Mouse (Mus musculus) cerebellum, adult 2 months (tissue): ENCODE results near the gene Zmpste24.

Source experiments
- CTCF ChIP-seq: fragments of 200-500 bp; IDR thresholded peaks from 2 replicates; pipeline ENCODE4 v1.5.1; 2011; ENCODE audit warnings: low read depth, mild to moderate bottlenecking, control low read depth, low read length, moderate library complexity, borderline replicate concordance; ENCODE audit not compliant: insufficient read depth
- POLR2A ChIP-seq: fragments of 200-500 bp; IDR thresholded peaks from 2 replicates; pipeline ENCODE4 v1.6.1; 2011; ENCODE audit warnings: low read length, control low read depth, borderline replicate concordance; ENCODE audit not compliant: insufficient read depth

GRCm38 (mm10) chr4:121097650-121098378 is at the start of gene Zmpste24:
- TF ChIP-seq CTCF (no peak), POLR2A (no peak; the same call in 1 of the 2 replicates)
